Mouse (Mus musculus): Measurements from ENCODE around the gene Cks2.

- TF ChIP-seq CEBPB (IDR thresholded peaks at IDR 0.05; ENCODE audit: insufficient read depth, poor library complexity, severe bottlenecking) (no peak), POLR2A (IDR thresholded peaks at IDR 0.05; ENCODE audit: insufficient read length, low read depth) (no peak), POLR2AphosphoS2 (IDR thresholded peaks at IDR 0.05; ENCODE audit: insufficient read length, low read depth) (no peak)
These were observed 33.5 kb upstream of the Cks2 start for GRCm38 (mm10) chr13:51611500-51611899.

All from myocyte (in vitro differentiated cells).